Mouse (Mus musculus): Measurements from ENCODE around the gene Iqgap1. TPM values are rescaled to one million over a fixed set of nuclear protein-coding genes. Genes with fewer than 3 reads are reported as not detected.

Gene Iqgap1
- polyA plus RNA-seq, 1 experiment from 2014 or later, result 23.7 TPM

- DNase-seq (ENCODE audit: low spot score), result no peak
- Histone ChIP-seq H3K4me1 (no peaks in the 10 kb centered on the region), H3K4me3 (no peak overlapping the region), H3K27me3 (ENCODE audit: low read depth, poor library complexity, severe bottlenecking) (no peaks in the 10 kb centered on the region), H3K36me3 (no peaks in the 10 kb centered on the region), H3K27ac (replicated peaks) (no peak overlapping the region), H3K9me3 (replicated peaks) (no peaks in the 10 kb centered on the region)
- 86% methylated on average over 4 of the region's 4 CpGs for WGBS
These were observed 2.5 kb downstream of the Iqgap1 start for GRCm38 (mm10) chr7:80823267-80823666.

- WGBS, result 89% methylated on average over 4 of the region's 4 CpGs
- DNase-seq (ENCODE audit: low spot score), result no peak
- Histone ChIP-seq H3K4me3 (no peak overlapping the region), H3K27me3 (ENCODE audit: low read depth, poor library complexity, severe bottlenecking) (no peaks in the 10 kb centered on the region), H3K9me3 (replicated peaks) (no peaks in the 10 kb centered on the region), H3K4me1 (no peaks in the 10 kb centered on the region), H3K36me3 (no peaks in the 10 kb centered on the region), H3K27ac (replicated peaks) (no peak overlapping the region)
These were observed 4.9 kb downstream of the Iqgap1 start for GRCm38 (mm10) chr7:80820838-80821237.

- DNase-seq (ENCODE audit: low spot score), result no peak
- H3K27me3 ChIP-seq (ENCODE audit: low read depth, poor library complexity, severe bottlenecking), result no peaks in the 10 kb centered on the region
- H3K27ac ChIP-seq (replicated peaks), result no peak overlapping the region
- no peaks in the 10 kb centered on the region for H3K4me1 ChIP-seq
- H3K36me3 ChIP-seq, result no peaks in the 10 kb centered on the region
- H3K4me3 ChIP-seq, result no peak overlapping the region
- WGBS, result 83% methylated on average over 5 of the region's 5 CpGs
- H3K9me3 ChIP-seq (replicated peaks), result no peaks in the 10 kb centered on the region
These were observed 9.1 kb downstream of the Iqgap1 start for GRCm38 (mm10) chr7:80816641-80817040.

GRCm38 (mm10) chr7:80813397-80813796, 12.4 kb downstream of the Iqgap1 start:
- Histone ChIP-seq H3K4me1 (no peaks in the 10 kb centered on the region), H3K4me3 (no peak overlapping the region), H3K27me3 (ENCODE audit: low read depth, poor library complexity, severe bottlenecking) (no peaks in the 10 kb centered on the region), H3K9me3 (replicated peaks) (no peaks in the 10 kb centered on the region), H3K27ac (replicated peaks) (no peak overlapping the region), H3K36me3 (no peaks in the 10 kb centered on the region)
- no peak for DNase-seq (ENCODE audit: low spot score)
- WGBS, result 85% methylated on average over 4 of the region's 4 CpGs

GRCm38 (mm10) chr7:80806331-80806730, 19.4 kb downstream of the Iqgap1 start:
- no peaks in the 10 kb centered on the region for H3K36me3 ChIP-seq
- H3K4me3 ChIP-seq, result no peak overlapping the region
- H3K9me3 ChIP-seq (replicated peaks), result no peaks in the 10 kb centered on the region
- H3K4me1 ChIP-seq, result peaks cover 17% of the 10 kb centered on the region
- no peak for DNase-seq (ENCODE audit: low spot score)
- H3K27me3 ChIP-seq (ENCODE audit: low read depth, poor library complexity, severe bottlenecking), result peaks cover 20% of the 10 kb centered on the region
- WGBS, result 83% methylated on average over 4 of the region's 4 CpGs
- H3K27ac ChIP-seq (replicated peaks), result no peak overlapping the region

- Histone ChIP-seq H3K27ac (replicated peaks) (peak overlapping the region; percentile 86), H3K4me3 (peak overlapping the region; percentile 93), H3K36me3 (peaks cover 15% of the 10 kb centered on the region), H3K27me3 (ENCODE audit: low read depth, poor library complexity, severe bottlenecking) (peaks cover 20% of the 10 kb centered on the region), H3K4me1 (peaks cover 17% of the 10 kb centered on the region), H3K9me3 (replicated peaks) (no peaks in the 10 kb centered on the region)
- WGBS, result under 1% methylated on average over 47 of the region's 47 CpGs
- peak; percentile 96 for DNase-seq (ENCODE audit: low spot score)
These were observed 22.5 kb downstream of the Iqgap1 start for GRCm38 (mm10) chr7:80803173-80803872.

GRCm38 (mm10) chr7:80802412-80803160, 23.2 kb downstream of the Iqgap1 start:
- peaks cover 17% of the 10 kb centered on the region for H3K4me1 ChIP-seq
- 2% methylated on average over 37 of the region's 37 CpGs for WGBS
- H3K36me3 ChIP-seq, result peaks cover 21% of the 10 kb centered on the region
- no peaks in the 10 kb centered on the region for H3K9me3 ChIP-seq (replicated peaks)
- peaks cover 20% of the 10 kb centered on the region for H3K27me3 ChIP-seq (ENCODE audit: low read depth, poor library complexity, severe bottlenecking)
- peak overlapping the region; percentile 93 for H3K4me3 ChIP-seq
- DNase-seq (ENCODE audit: low spot score), result no peak
- H3K27ac ChIP-seq (replicated peaks), result peak overlapping the region; percentile 86

GRCm38 (mm10) chr7:80799307-80799706, 26.5 kb downstream of the Iqgap1 start:
- Histone ChIP-seq H3K27ac (replicated peaks) (no peak overlapping the region), H3K36me3 (peaks cover 45% of the 10 kb centered on the region), H3K27me3 (ENCODE audit: low read depth, poor library complexity, severe bottlenecking) (peaks cover 15% of the 10 kb centered on the region), H3K4me1 (peaks cover 17% of the 10 kb centered on the region), H3K4me3 (no peak overlapping the region), H3K9me3 (replicated peaks) (peaks cover 8% of the 10 kb centered on the region; the same call in 1 of the 2 replicates)
- WGBS, result 83% methylated on average over 5 of the region's 5 CpGs
- DNase-seq (ENCODE audit: low spot score), result no peak

GRCm38 (mm10) chr7:80796805-80797567, 28.8 kb downstream of the Iqgap1 start:
- H3K4me3 ChIP-seq, result no peak overlapping the region
- no peak for DNase-seq (ENCODE audit: low spot score)
- 92% methylated on average over 15 of the region's 15 CpGs for WGBS
- peaks cover 5% of the 10 kb centered on the region for H3K27me3 ChIP-seq (ENCODE audit: low read depth, poor library complexity, severe bottlenecking)
- peaks cover 5% of the 10 kb centered on the region; the same call in 1 of the 2 replicates for H3K4me1 ChIP-seq
- H3K27ac ChIP-seq (replicated peaks), result no peak overlapping the region
- H3K36me3 ChIP-seq, result peaks cover 55% of the 10 kb centered on the region
- H3K9me3 ChIP-seq (replicated peaks), result peaks cover 19% of the 10 kb centered on the region

GRCm38 (mm10) chr7:80796258-80796657, 29.5 kb downstream of the Iqgap1 start:
- H3K27ac ChIP-seq (replicated peaks), result no peak overlapping the region
- DNase-seq (ENCODE audit: low spot score), result no peak
- WGBS, result 92% methylated on average over 6 of the region's 6 CpGs
- H3K4me1 ChIP-seq, result no peaks in the 10 kb centered on the region
- peaks cover 55% of the 10 kb centered on the region for H3K36me3 ChIP-seq
- no peaks in the 10 kb centered on the region for H3K27me3 ChIP-seq (ENCODE audit: low read depth, poor library complexity, severe bottlenecking)
- H3K9me3 ChIP-seq (replicated peaks), result peaks cover 19% of the 10 kb centered on the region
- no peak overlapping the region for H3K4me3 ChIP-seq

- H3K4me3 ChIP-seq, result no peak overlapping the region
- 85% methylated on average over 5 of the region's 5 CpGs for WGBS
- no peaks in the 10 kb centered on the region for H3K4me1 ChIP-seq
- peaks cover 13% of the 10 kb centered on the region for H3K9me3 ChIP-seq (replicated peaks)
- no peak for DNase-seq (ENCODE audit: low spot score)
- H3K27me3 ChIP-seq (ENCODE audit: low read depth, poor library complexity, severe bottlenecking), result no peaks in the 10 kb centered on the region
- no peak overlapping the region for H3K27ac ChIP-seq (replicated peaks)
- H3K36me3 ChIP-seq, result peaks cover 13% of the 10 kb centered on the region
These were observed 36.2 kb downstream of the Iqgap1 start for GRCm38 (mm10) chr7:80789534-80789933.

GRCm38 (mm10) chr7:80789061-80789460, 36.7 kb downstream of the Iqgap1 start:
- no peak for DNase-seq (ENCODE audit: low spot score)
- Histone ChIP-seq H3K36me3 (peaks cover 13% of the 10 kb centered on the region), H3K27me3 (ENCODE audit: low read depth, poor library complexity, severe bottlenecking) (no peaks in the 10 kb centered on the region), H3K27ac (replicated peaks) (no peak overlapping the region), H3K9me3 (replicated peaks) (peaks cover 8% of the 10 kb centered on the region), H3K4me1 (no peaks in the 10 kb centered on the region), H3K4me3 (no peak overlapping the region)
- WGBS, result 68% methylated on average over 1 of the region's 1 CpGs

All from midbrain, embryonic 10.5 days (tissue).